Mouse (Mus musculus): ENCODE data around the gene Spaar.

DNA sequence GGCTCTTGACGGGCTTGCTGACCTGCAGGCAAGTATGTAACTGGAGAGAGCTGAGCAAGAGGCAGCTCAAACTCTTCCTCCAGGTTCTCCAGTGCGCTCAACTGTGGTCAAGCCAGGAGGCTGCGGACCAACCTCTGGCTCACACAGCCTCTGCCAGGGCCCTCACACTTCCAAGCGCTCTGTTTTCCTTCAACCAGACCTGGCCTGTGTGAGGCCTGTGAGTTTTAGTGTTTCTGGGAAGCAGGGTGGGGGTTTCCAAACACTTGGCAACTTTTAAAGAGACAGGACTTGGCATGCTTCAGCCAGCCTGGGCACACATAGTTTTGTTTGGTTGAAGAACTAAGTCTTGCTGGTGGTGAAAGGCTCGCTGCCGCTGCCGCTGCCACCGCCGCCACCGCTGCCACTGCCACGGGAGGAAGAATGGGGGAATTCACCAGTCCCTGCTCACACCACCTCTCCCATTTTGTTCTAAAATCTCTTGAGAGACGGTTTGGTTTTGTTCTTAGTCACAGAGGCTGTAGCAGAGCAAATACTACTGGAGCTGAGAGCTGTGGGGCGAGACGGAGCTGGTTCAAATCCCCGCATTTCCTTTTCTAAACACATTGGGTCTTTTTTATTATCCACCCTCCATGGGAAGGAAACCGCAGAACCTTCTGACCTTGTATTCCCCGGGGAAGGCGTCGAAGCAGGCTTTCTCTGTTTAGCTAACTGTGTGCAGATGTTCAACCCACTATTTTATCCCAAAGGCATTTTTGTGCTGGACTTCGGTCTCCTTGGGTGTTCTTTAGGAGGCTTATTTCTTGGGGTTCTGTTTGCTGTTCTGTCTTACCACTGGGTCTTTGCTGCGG lies 30.0 kb downstream of the Spaar start:
- no peak for TF ChIP-seq MYOG (IDR thresholded peaks at IDR 0.05; ENCODE audit: control insufficient read depth in 1 of 3, insufficient read depth in 1 of 3, insufficient read length in 2 of 3, low read depth in 2 of 3)
- no peak for TF ChIP-seq POLR2AphosphoS2 (IDR thresholded peaks at IDR 0.05; ENCODE audit: insufficient read length, low read depth)
- TF ChIP-seq POLR2A (IDR thresholded peaks at IDR 0.05; ENCODE audit: insufficient read length, low read depth): no peak
- no peak for TF ChIP-seq TCF12 (IDR thresholded peaks at IDR 0.05; ENCODE audit: insufficient read depth, poor library complexity, severe bottlenecking)
- TF ChIP-seq E2F4 (IDR thresholded peaks at IDR 0.05; ENCODE audit: insufficient read depth): no peak
- TF ChIP-seq SRF (IDR thresholded peaks at IDR 0.05; ENCODE audit: control insufficient read depth, insufficient read length, low read depth): no peak
- no peak for TF ChIP-seq USF1 (IDR thresholded peaks at IDR 0.05; ENCODE audit: low read depth)
- TF ChIP-seq CEBPB (IDR thresholded peaks at IDR 0.05; ENCODE audit: insufficient read depth, poor library complexity, severe bottlenecking): no peak
- no peak for TF ChIP-seq MYOD1 (IDR thresholded peaks at IDR 0.05; ENCODE audit: control insufficient read depth in 1 of 3, insufficient read length in 2 of 3, low read depth in 2 of 3)

Data from myocyte (in vitro differentiated cells).